Mouse (Mus musculus) brain, embryonic 14.5 days (tissue): ENCODE measurements at regions not wholly inside any gene's neighbourhood (a gene's known extent, or its start where the extent isn't known, plus 50 kb on each side); places are given as distances from the start of the nearest gene placed in this dataset.

Experiments
- DNase-seq: peaks from one replicate; pipeline ENCODE4 v3.0.0-alpha.2; 2011; ENCODE audit warnings: low read depth
- CTCF ChIP-seq: fragments of 200-500 bp; IDR thresholded peaks from 2 replicates; pipeline ENCODE4 v1.5.1; 2012; ENCODE audit warnings: inconsistent platforms, mild to moderate bottlenecking, moderate library complexity, borderline replicate concordance; ENCODE audit not compliant: insufficient read depth, insufficient read length; ENCODE audit errors: extremely low read depth
- POLR2A ChIP-seq: fragments of 200-500 bp; IDR thresholded peaks from 2 replicates; pipeline ENCODE4 v1.6.1; 2012; ENCODE audit warnings: mild to moderate bottlenecking, inconsistent platforms, borderline replicate concordance; ENCODE audit not compliant: poor library complexity, insufficient read depth, insufficient read length, severe bottlenecking; ENCODE audit errors: extremely low read depth

DNA sequence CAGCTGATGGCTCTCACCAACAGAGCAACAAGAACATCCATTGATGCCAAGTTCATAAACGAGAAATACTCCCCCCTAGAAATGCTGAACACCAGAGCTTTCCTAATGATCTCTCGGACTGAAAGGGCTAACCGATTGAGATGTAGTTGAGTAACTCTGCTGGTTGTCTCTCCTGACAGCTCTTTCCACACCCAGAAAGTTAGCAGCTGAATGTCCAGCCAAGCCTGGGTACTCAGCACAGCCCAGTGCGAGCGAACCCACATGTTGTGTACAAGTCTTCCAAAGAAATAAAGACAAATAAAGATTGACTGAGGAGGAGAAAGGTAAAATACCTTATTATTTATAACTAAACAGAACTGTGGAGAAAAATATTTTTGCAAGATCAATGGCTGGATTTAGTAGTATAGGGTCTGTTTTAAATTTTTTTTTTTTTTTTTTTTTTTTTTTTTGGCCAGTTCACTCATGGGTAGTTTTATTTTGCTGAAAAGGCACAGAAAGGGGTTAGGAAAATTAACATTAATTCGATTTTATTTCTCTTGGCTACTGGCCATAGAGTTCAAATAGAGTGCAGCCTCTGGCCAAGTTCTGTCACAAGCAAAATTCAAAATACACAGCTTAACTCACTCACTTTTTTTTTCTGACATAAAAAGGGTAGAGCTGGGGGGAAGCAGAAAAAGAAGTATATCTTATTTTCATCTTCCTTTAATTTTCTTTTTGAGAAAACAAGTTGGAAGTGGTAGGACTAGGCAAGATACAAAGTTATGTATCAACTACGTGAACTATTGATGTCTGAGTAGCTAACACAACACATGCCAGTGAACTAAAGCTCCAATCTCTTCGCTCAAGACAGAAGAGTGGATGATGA lies 261.2 kb upstream of the Npvf start:
- DNase-seq = no peak
- TF ChIP-seq POLR2A = no peak
- no peak for TF ChIP-seq CTCF

DNA sequence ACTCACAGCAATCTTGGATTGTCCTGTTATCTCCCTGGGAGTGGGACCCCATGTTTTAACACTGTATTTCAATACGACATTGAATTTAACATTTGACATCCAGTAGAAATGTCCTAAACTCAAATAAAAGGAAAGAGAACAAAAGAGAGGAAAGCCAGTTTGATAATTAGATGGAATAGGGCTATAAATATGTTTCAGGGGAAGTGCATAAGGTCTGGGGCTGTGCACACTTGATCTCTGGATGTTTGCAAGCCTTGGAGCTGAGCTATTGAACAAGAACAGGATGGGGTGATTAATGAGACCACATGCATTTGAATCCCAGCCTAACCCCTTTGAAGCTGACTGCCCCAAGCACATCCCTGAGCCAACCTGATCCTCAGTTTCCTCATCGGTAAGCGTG lies 264.0 kb upstream of the Npvf start:
- DNase-seq = no peak
- TF ChIP-seq POLR2A (no peak), CTCF (no peak)

DNA sequence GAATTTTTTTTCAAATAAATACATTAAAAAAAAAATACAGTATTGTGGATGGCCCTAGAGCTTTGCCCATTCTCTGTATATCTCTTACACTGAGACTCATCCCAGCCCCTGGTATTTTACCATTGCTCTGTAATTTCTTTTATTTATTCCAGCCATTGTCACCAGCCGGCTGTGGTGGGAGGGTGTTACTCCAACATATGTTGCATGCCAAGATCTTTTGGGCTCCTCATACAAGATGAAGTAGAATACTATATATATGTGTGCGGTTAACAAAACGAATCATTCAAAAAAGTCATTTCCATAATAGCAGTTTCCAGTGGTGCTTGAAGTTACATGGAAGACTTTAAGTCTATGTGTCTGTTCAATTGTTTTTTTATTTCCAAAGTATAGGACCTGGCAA lies 268.0 kb upstream of the Npvf start:
- DNase-seq = no peak
- TF ChIP-seq CTCF = no peak
- TF ChIP-seq POLR2A = no peak

DNA sequence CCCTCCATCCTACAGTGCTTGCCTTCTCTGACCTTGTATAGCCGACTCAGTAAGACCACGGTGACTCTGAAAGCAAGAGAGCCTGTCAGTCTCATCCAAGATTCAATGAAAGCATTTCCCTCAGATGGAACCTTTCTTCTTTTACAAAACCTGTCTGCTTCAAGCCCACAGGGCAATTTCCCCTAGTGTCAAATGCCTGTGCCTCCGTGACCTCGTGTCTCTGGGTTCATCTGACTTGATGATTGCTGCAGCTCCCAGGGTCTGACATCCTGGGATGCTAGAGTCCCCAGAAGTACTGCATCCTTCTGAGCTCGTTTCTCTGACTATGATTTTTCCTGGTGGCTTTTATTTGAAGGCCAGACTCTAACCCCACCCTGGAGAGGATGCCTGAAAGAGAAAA lies 270.3 kb upstream of the Npvf start:
- TF ChIP-seq CTCF = no peak
- TF ChIP-seq POLR2A = no peak
- no peak for DNase-seq

GRCm38 (mm10) chr6:50924998-50925397 lies 270.8 kb upstream of the Npvf start:
- TF ChIP-seq CTCF (no peak), POLR2A (no peak)
- peak; percentile 76 for DNase-seq

DNA sequence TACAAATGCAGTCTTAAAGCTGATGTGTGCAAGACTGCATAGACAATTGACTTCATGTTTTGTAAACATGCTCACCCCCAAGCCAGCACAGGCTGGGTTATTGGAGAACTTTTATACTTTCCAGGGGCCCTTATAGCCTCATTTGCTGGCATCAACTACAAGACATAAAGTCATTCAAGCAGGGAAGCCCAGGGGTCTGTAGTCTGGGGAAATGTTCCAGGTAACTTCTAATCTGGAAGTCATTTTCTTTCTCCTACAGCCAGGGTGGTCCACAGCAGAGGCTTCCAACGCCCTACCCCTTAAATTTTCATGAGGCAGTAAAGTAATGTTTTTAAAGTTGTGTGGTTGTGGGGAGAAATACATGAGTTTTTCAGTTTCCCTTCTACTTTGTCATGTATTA lies 272.1 kb upstream of the Npvf start:
- TF ChIP-seq POLR2A (no peak), CTCF (no peak)
- DNase-seq = no peak

DNA sequence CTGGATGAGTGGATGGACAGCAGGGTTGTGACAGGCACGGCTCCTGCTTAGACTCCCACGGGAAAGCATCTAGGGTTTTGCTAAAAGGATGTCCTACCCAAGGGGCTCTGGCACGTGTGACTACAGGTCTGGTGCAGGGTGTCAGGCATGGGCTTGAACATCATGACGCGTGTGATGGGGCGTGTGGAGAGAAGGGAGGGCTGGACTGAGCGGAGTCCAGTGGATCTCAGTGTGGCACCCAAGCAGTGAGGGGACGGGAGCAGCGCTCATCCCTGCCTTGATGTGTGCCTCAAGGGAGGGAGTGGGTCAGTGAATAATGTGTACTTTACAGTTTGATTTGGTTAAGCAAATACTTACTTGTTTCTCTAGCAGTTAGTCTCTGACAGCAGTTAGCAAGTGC lies 275.3 kb upstream of the Npvf start:
- TF ChIP-seq CTCF (no peak), POLR2A (no peak)
- DNase-seq = no peak

- peak; percentile 57 for DNase-seq
Observed at GRCm38 (mm10) chr6:50933510-50933909, 279.3 kb upstream of the Npvf start.

GRCm38 (mm10) chr6:50934245-50934644 lies 280.0 kb upstream of the Npvf start:
- TF ChIP-seq POLR2A = no peak
- no peak for TF ChIP-seq CTCF

More at GRCm38 (mm10) chr6:50933510-50933909, 279.3 kb upstream of the Npvf start:
- TF ChIP-seq CTCF = no peak
- TF ChIP-seq POLR2A = no peak

GRCm38 (mm10) chr6:50936306-50936705 lies 282.1 kb upstream of the Npvf start:
- TF ChIP-seq CTCF (no peak), POLR2A (no peak)
- no peak for DNase-seq

More at GRCm38 (mm10) chr6:50934245-50934644, 280.0 kb upstream of the Npvf start:
- DNase-seq = peak; percentile 74

DNA sequence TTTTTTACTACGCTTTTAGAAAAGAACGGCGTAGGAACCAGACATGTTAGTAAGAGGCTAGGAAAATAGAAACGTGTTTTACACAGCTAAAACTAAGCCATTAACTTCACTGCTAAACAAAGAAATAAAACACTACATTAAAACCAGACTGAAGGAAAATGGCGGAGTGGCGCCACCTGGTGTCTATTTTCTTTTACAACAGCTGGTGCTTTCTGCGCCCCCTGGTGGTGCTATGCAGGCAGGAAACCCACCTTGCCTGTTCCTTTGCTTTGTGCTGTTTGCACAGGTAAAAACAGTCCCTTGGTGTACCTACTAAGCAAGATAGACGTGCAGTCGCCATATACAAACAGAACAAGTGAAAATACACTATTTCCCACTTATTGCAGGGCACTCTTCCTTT lies 282.9 kb upstream of the Npvf start:
- peak; percentile 89 for DNase-seq
- TF ChIP-seq POLR2A (no peak), CTCF (peak; percentile 98)

DNA sequence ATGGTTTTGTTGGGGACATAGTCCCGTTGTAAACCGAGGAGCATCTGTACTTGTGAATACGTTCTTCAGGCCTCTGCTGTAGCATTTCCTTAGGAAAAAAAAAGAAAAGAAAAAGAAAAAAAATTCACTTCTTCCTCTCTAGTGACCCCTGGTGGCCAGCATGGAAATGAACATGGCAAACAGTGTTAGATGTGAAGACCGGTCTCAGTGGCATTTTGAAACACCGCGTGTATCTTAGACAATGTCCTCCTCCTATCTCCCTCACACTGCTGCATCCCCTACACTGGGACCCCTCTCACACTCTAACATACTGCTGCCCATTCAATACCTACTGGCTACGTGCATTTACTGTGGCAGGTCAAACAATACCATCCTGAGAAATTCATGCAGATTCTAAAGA lies 284.6 kb upstream of the Npvf start:
- TF ChIP-seq POLR2A (no peak), CTCF (peak; percentile 71)
- DNase-seq = peak; percentile 71
